Mouse (Mus musculus) heart, postnatal 10 days (tissue): ENCODE data around the gene Rictor. TPM values are rescaled to one million over a fixed set of nuclear protein-coding genes. Genes with fewer than 3 reads are reported as not detected.

Experiments
- total RNA-seq, 2 experiments: library from RNA; stranded (reverse); gene quantifications; 2 replicates each; pipeline ENCODE4 v1.2.3; 2021

Gene Rictor
- total RNA-seq, 2 experiments from 2014 or later: 16.6 to 18.8 TPM

Other genes starting within 250 kb of the Rictor start
- 10 to 100 TPM; 10.3 to 13.2 TPM for gene Fyb, start 185.5 kb upstream of the Rictor start, total RNA-seq
- 10 to 100 TPM; 10.0 to 10.1 TPM for gene Osmr, start 166.6 kb downstream of the Rictor start, total RNA-seq